Mouse (Mus musculus): ENCODE data around the gene Pebp1. TPM values are rescaled to one million over a fixed set of nuclear protein-coding genes. Genes with fewer than 3 reads are reported as not detected.

Gene Pebp1
- total RNA-seq, 2 experiments from 2014 or later: 759 to 778 TPM

- DNase-seq (ENCODE audit: low spot score in 2 of 2): no peak
Measured at GRCm38 (mm10) chr5:117289646-117290045, 2.2 kb upstream of the Pebp1 start.

GRCm38 (mm10) chr5:117286286-117286685 is 1.1 kb downstream of the Pebp1 start:
- no peak for DNase-seq (ENCODE audit: low spot score in 2 of 2)

GRCm38 (mm10) chr5:117285266-117285665 is 2.2 kb downstream of the Pebp1 start:
- DNase-seq (ENCODE audit: low spot score in 2 of 2): no peak

GRCm38 (mm10) chr5:117284682-117285081 is 2.7 kb downstream of the Pebp1 start:
- DNase-seq (ENCODE audit: low spot score in 2 of 2): no peak

- DNase-seq (ENCODE audit: low spot score in 2 of 2): peak; percentile 38 to 68
Measured at GRCm38 (mm10) chr5:117284029-117284428, 3.4 kb downstream of the Pebp1 start.

- no peak for DNase-seq (ENCODE audit: low spot score in 2 of 2)
Measured at GRCm38 (mm10) chr5:117282360-117282759, 5.1 kb downstream of the Pebp1 start.

- DNase-seq (ENCODE audit: low spot score in 2 of 2): no peak
Measured at GRCm38 (mm10) chr5:117281536-117281935, 5.9 kb downstream of the Pebp1 start.

- no peak for DNase-seq (ENCODE audit: low spot score in 2 of 2)
Measured at GRCm38 (mm10) chr5:117279669-117280050, 7.8 kb downstream of the Pebp1 start.

GRCm38 (mm10) chr5:117278809-117279668 is 8.4 kb downstream of the Pebp1 start:
- DNase-seq (ENCODE audit: low spot score in 2 of 2): no peak

- DNase-seq (ENCODE audit: low spot score in 2 of 2): no peak
Measured at GRCm38 (mm10) chr5:117277784-117278183, 9.6 kb downstream of the Pebp1 start.

GRCm38 (mm10) chr5:117274817-117275216 is 12.6 kb downstream of the Pebp1 start:
- peak in 1 of 2 experiments; percentile 21 for DNase-seq (ENCODE audit: low spot score in 2 of 2)

- peak; percentile 65 to 76 for DNase-seq (ENCODE audit: low spot score in 2 of 2)
Measured at GRCm38 (mm10) chr5:117271945-117272344, 15.5 kb downstream of the Pebp1 start.

GRCm38 (mm10) chr5:117269395-117269794 is 18.0 kb downstream of the Pebp1 start:
- DNase-seq (ENCODE audit: low spot score in 2 of 2): no peak

GRCm38 (mm10) chr5:117268749-117269148 is 18.7 kb downstream of the Pebp1 start:
- no peak for DNase-seq (ENCODE audit: low spot score in 2 of 2)

GRCm38 (mm10) chr5:117267913-117268312 is 19.5 kb downstream of the Pebp1 start:
- DNase-seq (ENCODE audit: low spot score in 2 of 2): no peak

GRCm38 (mm10) chr5:117264701-117265100 is 22.7 kb downstream of the Pebp1 start:
- DNase-seq (ENCODE audit: low spot score in 2 of 2): no peak

GRCm38 (mm10) chr5:117263566-117263965 is 23.9 kb downstream of the Pebp1 start:
- peak in 1 of 2 experiments; percentile 17 for DNase-seq (ENCODE audit: low spot score in 2 of 2)

- DNase-seq (ENCODE audit: low spot score in 2 of 2): no peak
Measured at GRCm38 (mm10) chr5:117258276-117258675, 29.1 kb downstream of the Pebp1 start.

GRCm38 (mm10) chr5:117251763-117252162 is 35.7 kb downstream of the Pebp1 start:
- no peak for DNase-seq (ENCODE audit: low spot score in 2 of 2)

- DNase-seq (ENCODE audit: low spot score in 2 of 2): peak in 1 of 2 experiments; percentile 50
Measured at GRCm38 (mm10) chr5:117250796-117251195, 36.6 kb downstream of the Pebp1 start.

GRCm38 (mm10) chr5:117248351-117248750 is 39.1 kb downstream of the Pebp1 start:
- DNase-seq (ENCODE audit: low spot score in 2 of 2): peak in 1 of 2 experiments; percentile 25

GRCm38 (mm10) chr5:117245170-117245569 is 42.3 kb downstream of the Pebp1 start:
- DNase-seq (ENCODE audit: low spot score in 2 of 2): no peak

Data from layer of hippocampus, adult 18-20 months (tissue).